Mouse (Mus musculus): ENCODE measurements around the gene Ndufs5. TPM values are rescaled to one million over a fixed set of nuclear protein-coding genes. Genes with fewer than 3 reads are reported as not detected.

Gene Ndufs5
- 100 to 1,000 TPM; 180 to 195 TPM for total RNA-seq (2021)

- peak; percentile 95 for DNase-seq (ENCODE audit: low spot score in 2 of 2)
- intact Hi-C loops (cut with DNase I), result loop anchor here (5.0 kb wide), 2 partner anchors 34 to 36 kb away; partner anchors contain the start of genes Akirin1 and Macf1
These were observed at the start of gene Ndufs5 for GRCm38 (mm10) chr4:123717574-123718433. Gene Ndufs5, minus strand, starts transcription at chr4:123718202.

- intact Hi-C loops (cut with DNase I), result no loop called here
- no peak for DNase-seq (ENCODE audit: low spot score in 2 of 2)
These were observed 47.1 kb upstream of the Ndufs5 start for GRCm38 (mm10) chr4:123765071-123765470.

- intact Hi-C loops (cut with DNase I), result no loop called here
- no peak for DNase-seq (ENCODE audit: low spot score in 2 of 2)
These were observed 40.3 kb upstream of the Ndufs5 start for GRCm38 (mm10) chr4:123758306-123758705.

GRCm38 (mm10) chr4:123750707-123751312 is 32.8 kb upstream of the Ndufs5 start:
- DNase-seq (ENCODE audit: low spot score in 2 of 2), result no peak
- intact Hi-C loops (cut with DNase I), result loop anchor here (5.0 kb wide), 2 partner anchors 34 to 151 kb away; partner anchors contain the start of genes Mycbp and Ndufs5

GRCm38 (mm10) chr4:123750152-123750651 is 32.2 kb upstream of the Ndufs5 start, which contains the start of gene Akirin1:
Gene Akirin1, minus strand, starts transcription at chr4:123750345.
- intact Hi-C loops (cut with DNase I), result loop anchor here (5.0 kb wide), 2 partner anchors 33 to 152 kb away; partner anchors contain the start of genes Mycbp and Ndufs5
- DNase-seq (ENCODE audit: low spot score in 2 of 2), result peak; percentile 97 to 98

GRCm38 (mm10) chr4:123749484-123750130 is 31.6 kb upstream of the Ndufs5 start:
- peak; percentile 26 to 29 for DNase-seq (ENCODE audit: low spot score in 2 of 2)
- intact Hi-C loops (cut with DNase I), result loop anchor here (5.0 kb wide), 2 partner anchors 32 to 153 kb away; partner anchors contain the start of genes Mycbp and Ndufs5

GRCm38 (mm10) chr4:123748726-123749415 is 30.9 kb upstream of the Ndufs5 start:
- intact Hi-C loops (cut with DNase I), result no loop called here
- DNase-seq (ENCODE audit: low spot score in 2 of 2), result no peak

GRCm38 (mm10) chr4:123745221-123745775 is 27.3 kb upstream of the Ndufs5 start:
- DNase-seq (ENCODE audit: low spot score in 2 of 2), result no peak
- intact Hi-C loops (cut with DNase I), result no loop called here

GRCm38 (mm10) chr4:123742891-123743290 is 24.9 kb upstream of the Ndufs5 start:
- DNase-seq (ENCODE audit: low spot score in 2 of 2), result no peak
- intact Hi-C loops (cut with DNase I), result no loop called here

GRCm38 (mm10) chr4:123738708-123739107 is 20.7 kb upstream of the Ndufs5 start:
- intact Hi-C loops (cut with DNase I), result no loop called here
- DNase-seq (ENCODE audit: low spot score in 2 of 2), result no peak

GRCm38 (mm10) chr4:123733532-123733931 is 15.5 kb upstream of the Ndufs5 start:
- intact Hi-C loops (cut with DNase I), result no loop called here
- DNase-seq (ENCODE audit: low spot score in 2 of 2), result no peak

- DNase-seq (ENCODE audit: low spot score in 2 of 2), result no peak
- intact Hi-C loops (cut with DNase I), result no loop called here
These were observed 14.9 kb upstream of the Ndufs5 start for GRCm38 (mm10) chr4:123732921-123733320.

- intact Hi-C loops (cut with DNase I), result no loop called here
These were observed 14.3 kb upstream of the Ndufs5 start for GRCm38 (mm10) chr4:123732163-123732910.

GRCm38 (mm10) chr4:123721761-123722160 is 3.8 kb upstream of the Ndufs5 start:
- intact Hi-C loops (cut with DNase I), result no loop called here
- DNase-seq (ENCODE audit: low spot score in 2 of 2), result no peak

More at GRCm38 (mm10) chr4:123732163-123732910, 14.3 kb upstream of the Ndufs5 start:
- DNase-seq (ENCODE audit: low spot score in 2 of 2), result no peak

GRCm38 (mm10) chr4:123718434-123718780 is 405 bp upstream of the Ndufs5 start:
- no peak for DNase-seq (ENCODE audit: low spot score in 2 of 2)
- intact Hi-C loops (cut with DNase I), result loop anchor here (5.0 kb wide), 2 partner anchors 34 to 36 kb away; partner anchors contain the start of genes Akirin1 and Macf1

- no peak for DNase-seq (ENCODE audit: low spot score in 2 of 2)
- intact Hi-C loops (cut with DNase I), result no loop called here
These were observed 5.6 kb downstream of the Ndufs5 start for GRCm38 (mm10) chr4:123712431-123712830.

- DNase-seq (ENCODE audit: low spot score in 2 of 2), result no peak
- intact Hi-C loops (cut with DNase I), result no loop called here
These were observed 10.7 kb downstream of the Ndufs5 start for GRCm38 (mm10) chr4:123707340-123707739.

GRCm38 (mm10) chr4:123705340-123705739 is 12.7 kb downstream of the Ndufs5 start:
- DNase-seq (ENCODE audit: low spot score in 2 of 2), result no peak
- intact Hi-C loops (cut with DNase I), result no loop called here

Data from left cerebral cortex, postnatal 36 days (tissue).